Mouse (Mus musculus) ES-E14 (cell line): ENCODE measurements around the gene Rbfox1.

Experiments used
- HCFC1 ChIP-seq: IDR thresholded peaks from 2 replicates; pipeline ENCODE4 v1.6.1; 2012; ENCODE audit warnings: low read length, inconsistent platforms, borderline replicate concordance; ENCODE audit not compliant: insufficient read depth
- ZC3H11A ChIP-seq: IDR thresholded peaks from 2 replicates; pipeline ENCODE4 v1.6.1; 2012; ENCODE audit warnings: low read depth, mild to moderate bottlenecking, inconsistent platforms, low read length, borderline replicate concordance
- ZNF384 ChIP-seq: IDR thresholded peaks from 2 replicates; pipeline ENCODE4 v1.6.1; 2012; ENCODE audit warnings: low read depth, low read length, inconsistent platforms

- no peak for TF ChIP-seq ZC3H11A
- no peak for TF ChIP-seq HCFC1
- TF ChIP-seq ZNF384 = no peak
Observed at GRCm38 (mm10) chr16:6791218-6791617, 906.1 kb downstream of the Rbfox1 start.
